Mouse (Mus musculus) naive thymus-derived CD4-positive, alpha-beta T cell, adult 2 months (primary cell): Measurements from ENCODE around the gene B4galt1.

ENCODE experiments used
- DNase-seq: peaks from one replicate; pipeline ENCODE4 v3.0.0-alpha.2; 2011; ENCODE audit warnings: low read depth

B4galt1 gene

DNA sequence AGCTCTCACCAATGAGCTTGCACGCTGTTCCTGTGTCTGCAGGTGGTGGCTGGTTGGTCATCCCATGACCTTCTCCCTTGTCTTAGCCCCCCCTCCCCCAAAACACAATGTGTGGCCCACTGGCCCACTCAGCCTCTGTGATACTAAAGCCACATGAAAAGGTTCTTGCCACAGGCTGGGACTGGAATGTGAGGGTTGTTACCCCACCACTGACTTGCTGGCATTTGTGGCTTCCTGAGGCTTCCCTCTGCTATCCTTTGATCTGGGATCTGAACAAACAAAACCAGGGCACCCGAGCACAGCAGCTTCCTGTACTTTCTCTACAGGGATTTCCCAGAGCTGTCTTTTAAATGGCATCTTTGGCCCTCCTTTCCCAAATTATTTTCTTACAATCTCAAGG, 76.7 kb downstream of the B4galt1 start:
- DNase-seq: peak; percentile 67

DNA sequence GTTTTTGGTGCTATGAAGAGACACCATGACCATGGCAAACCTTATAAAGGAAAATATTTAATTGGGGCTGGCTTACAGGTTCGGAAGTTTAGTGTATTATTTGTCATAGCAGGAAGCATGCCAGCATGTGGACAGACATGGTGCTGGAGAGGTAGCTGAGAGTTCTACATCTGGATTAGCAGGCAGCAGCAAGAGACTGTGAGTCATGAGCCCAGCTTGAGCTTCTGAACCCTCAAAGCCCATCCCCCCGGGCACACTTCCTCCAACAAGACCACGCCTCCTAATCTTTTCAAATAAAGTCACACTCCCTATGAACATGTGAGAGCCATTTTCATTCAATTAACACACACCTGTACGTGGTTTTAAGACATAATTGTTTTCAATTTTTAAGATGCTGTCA, 77.4 kb downstream of the B4galt1 start:
- peak; percentile 69 for DNase-seq

DNA sequence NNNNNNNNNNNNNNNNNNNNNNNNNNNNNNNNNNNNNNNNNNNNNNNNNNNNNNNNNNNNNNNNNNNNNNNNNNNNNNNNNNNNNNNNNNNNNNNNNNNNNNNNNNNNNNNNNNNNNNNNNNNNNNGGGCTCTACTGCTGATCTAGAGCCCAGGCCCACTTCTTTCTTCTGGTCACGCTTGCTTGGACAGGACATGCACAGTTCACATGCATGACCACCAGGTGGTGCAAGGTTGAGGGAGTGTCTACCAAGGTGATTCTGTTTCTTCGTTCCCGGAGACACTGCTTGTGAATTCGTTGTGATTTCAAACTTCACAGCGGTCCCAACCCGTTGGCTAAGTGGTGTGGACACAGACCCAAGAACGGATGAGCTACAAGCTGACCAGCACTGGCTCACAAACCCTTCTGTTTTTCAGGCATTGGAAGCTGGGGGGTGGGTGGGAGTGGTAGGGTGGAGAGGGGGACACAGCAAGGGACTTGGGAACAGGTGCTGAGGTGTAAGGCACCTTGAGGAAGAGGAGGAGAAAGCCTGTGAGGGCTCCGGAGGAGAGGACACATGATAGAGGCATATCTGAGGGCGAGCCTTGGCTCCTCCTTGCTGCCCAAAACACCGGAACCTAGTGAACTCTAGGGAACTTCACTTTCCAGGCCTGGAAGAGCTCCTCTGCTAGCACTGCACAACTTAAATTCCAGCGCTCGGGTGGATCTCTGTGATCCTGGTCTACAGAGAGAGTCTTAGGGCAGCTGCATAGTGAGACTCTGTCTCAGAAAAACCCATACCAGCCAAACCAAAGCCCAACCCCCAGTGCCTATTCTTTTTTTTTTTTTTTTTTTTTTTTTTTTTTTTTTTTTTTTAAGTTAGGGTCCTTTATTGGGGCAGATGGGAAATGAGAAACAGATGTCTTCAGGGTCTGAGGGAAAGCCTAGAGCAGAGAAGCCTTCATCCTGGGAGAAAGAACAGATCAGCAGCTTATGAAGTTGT, 79.2 kb downstream of the B4galt1 start:
- peak; percentile 88 for DNase-seq

DNA sequence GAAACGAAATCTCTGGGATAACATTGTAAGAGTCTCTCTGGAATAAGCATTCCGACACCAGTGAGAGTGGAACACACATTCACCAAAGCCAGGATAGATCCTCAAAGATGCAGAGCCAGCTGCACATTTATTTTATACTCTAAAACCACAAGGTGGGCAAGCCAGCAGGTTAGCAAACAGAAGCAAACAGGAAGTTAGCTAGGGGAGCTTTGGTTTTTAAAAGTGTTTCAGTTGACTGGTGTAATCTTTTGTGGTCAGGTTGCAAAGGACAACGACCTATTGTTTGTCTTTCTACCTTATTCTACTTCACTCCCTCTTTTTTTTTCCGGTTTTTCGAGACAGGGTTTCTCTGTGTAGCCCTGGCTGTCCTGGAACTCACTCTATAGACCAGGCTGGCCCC, 93.9 kb downstream of the B4galt1 start:
- no peak for DNase-seq

DNA sequence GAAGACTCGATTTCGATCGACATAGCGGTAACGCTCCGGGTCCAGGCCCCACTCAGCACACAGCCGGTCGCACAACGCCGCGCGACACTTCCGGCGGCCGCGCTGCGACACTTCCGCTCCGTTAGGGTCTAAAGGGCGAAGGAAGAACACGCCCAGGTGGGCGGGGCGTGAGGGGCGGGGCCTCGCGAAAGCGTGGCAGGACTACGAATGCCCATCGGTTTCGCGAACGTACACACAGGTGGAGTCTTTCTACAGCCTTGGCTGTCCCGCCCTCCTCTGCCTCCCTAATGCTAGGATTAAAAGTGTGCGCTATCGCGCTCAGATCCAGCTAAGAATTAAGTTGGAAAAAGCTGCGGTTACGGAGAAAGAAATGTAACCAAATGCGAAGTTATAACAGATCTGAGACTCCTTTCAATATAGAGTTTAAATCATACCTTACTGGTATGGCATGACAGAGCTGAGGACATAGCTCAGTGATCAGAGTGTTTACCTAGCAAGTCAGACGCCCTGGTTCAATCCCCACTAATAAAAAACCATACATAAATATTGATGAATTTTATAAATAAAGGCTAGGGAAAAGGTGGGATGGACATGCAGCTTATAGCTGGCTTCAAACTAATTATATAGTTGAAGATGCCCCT, 95.9 kb downstream of the B4galt1 start, which contains the start of gene Smu1:
Gene Smu1 (minus strand): TSS at position 144 of the 641 bp plus-strand sequence.
- DNase-seq: peak; percentile 99

DNA sequence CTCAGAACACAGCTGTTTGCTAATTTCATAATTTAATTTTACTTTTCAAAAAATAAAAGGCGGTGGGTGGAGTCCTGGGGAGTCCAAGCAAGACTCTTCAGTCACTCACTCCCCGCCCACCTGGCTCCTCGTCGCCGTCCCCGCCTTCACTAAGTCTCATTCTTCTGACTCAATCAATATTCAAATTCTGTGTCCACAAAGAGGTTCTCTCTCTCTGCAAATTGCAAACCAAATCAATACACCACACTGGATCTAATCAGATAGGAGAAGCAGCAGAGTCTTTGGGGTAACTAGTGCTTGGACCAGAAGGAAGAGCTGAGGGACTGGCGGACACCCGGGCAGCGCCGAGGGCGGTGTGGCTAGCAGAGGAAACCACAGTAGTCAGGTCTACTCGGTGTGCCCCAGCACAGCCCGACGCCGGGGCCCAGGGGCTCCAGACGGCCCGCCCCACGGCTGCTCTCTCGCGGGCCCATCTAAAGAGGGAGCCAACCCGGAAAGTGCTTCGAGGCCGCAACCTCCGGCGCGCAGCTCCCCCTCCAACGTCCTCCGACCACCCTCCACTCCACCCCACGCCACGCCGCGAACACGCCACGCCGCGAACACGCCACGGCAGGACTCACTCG, 96.5 kb downstream of the B4galt1 start:
- no peak for DNase-seq
